Mouse (Mus musculus) G1E (cell line): Measurements from ENCODE around the gene 3110040N11Rik.

ENCODE experiments used
- CTCF ChIP-seq: IDR thresholded peaks from 2 replicates; pipeline ENCODE4 v1.5.1; 2012; ENCODE audit warnings: low read depth, low read length, inconsistent platforms, mixed read lengths
- GATA1 ChIP-seq: IDR thresholded peaks from 2 replicates; pipeline ENCODE4 v1.6.1; 2012; ENCODE audit warnings: borderline replicate concordance, low read length, inconsistent platforms, mixed read lengths
- POLR2AphosphoS5 ChIP-seq: IDR thresholded peaks from 2 replicates; pipeline ENCODE4 v1.6.1; 2012; ENCODE audit warnings: low read depth, low read length, inconsistent platforms; ENCODE audit not compliant: insufficient replicate concordance
- TAL1 ChIP-seq: conservative IDR thresholded peaks from 2 replicates; pipeline ENCODE4 v1.6.1; 2012; ENCODE audit warnings: low read depth, low read length, inconsistent platforms, mixed read lengths

DNA sequence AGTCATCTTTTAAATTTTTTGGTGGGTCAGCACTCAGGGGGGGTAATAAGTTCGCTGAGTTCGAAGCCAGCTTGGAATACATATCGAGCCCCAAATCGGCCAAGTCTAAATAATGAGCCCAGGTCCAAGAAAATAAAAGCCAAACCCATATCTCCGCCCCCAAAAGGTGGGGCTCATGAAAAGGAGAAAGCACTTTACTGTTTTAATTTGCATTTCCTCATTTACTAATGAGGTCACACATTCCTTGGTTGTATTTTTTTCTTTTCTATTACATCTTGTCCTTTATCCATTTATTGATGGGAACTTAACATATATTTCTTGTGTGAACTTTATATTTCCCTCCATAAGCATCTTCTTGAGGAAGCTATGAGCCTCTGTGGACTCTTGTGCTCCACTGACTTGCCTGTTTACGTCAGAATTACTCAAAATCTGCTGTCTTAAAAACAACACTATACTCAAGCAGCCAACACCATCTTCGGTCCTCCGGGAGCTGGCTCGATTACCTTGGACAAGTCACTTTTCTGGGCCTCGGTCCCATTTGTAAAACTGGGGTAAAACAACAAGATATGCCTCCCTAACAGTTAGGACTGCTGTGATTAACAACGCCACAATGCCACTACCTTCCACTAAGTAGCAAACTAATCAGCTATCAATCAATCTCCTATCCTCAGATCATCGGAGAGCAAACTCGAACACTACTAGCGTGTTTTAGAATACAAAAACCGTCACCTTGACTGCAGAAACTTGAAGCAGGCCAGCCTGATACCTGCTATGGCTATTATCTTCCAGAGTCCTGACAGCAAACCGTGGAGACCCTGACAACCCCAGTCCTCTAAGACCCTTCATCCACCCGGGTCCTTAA, 38.8 kb upstream of the 3110040N11Rik start:
- no peak for TF ChIP-seq CTCF
- TF ChIP-seq GATA1, result no peak
- no peak for TF ChIP-seq TAL1
- TF ChIP-seq POLR2AphosphoS5, result no peak
